Mouse (Mus musculus): ENCODE measurements around the gene Dock4.

Gene Dock4

GRCm38 (mm10) chr12:40445648-40446449 is at the start of gene Dock4, which contains the start of gene Zfp277:
TSS of gene Dock4 (plus strand) at chr12:40445952.
TSS of gene Zfp277 (minus strand) at chr12:40445902.
- DNase-seq (ENCODE audit: extremely low read depth, insufficient read length, low spot score), result peak; percentile 99

DNA sequence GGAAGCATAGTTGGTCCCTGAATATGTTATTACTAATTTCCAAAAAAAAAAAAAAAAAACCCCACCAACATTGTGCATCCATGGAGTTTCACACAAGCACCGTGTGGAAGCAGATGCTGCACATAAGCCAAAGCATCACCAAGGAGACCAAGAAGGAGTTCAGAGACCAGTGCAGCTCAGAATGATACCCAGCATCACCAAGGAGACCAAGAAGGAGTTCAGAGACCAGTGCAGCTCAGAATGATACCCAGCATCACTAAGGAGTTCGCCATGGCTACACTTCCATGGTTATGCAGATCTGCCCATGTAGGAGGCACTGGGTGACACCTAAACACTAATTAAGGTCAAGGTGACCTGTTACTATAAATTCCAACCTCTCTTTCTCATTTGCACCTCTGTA is 46.8 kb upstream of the Dock4 start:
- DNase-seq (ENCODE audit: extremely low read depth, insufficient read length, low spot score), result no peak

GRCm38 (mm10) chr12:40399386-40399785 is 46.4 kb upstream of the Dock4 start:
- no peak for DNase-seq (ENCODE audit: extremely low read depth, insufficient read length, low spot score)

DNA sequence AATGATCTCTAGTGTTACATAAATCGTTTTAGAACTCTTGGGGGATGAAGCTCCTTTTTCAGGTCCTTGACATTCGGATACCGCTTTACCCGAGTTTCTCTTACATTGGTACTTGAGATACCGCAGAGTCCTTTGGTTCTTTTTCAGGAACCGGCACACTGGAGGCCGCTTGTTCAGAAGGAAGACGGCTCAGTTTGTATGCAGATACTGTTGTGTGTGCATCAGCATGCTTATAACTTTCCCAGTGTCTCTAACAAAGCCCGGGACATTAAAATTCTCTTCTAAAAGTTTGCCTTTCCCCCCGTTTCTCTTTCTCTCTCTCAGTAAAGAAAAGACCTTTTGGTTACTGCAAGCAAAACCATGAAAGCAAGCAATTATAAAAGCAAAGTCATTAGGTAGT is 45.9 kb upstream of the Dock4 start:
- no peak for DNase-seq (ENCODE audit: extremely low read depth, insufficient read length, low spot score)

GRCm38 (mm10) chr12:40414682-40415311 is 31.0 kb upstream of the Dock4 start:
- no peak for DNase-seq (ENCODE audit: extremely low read depth, insufficient read length, low spot score)

- DNase-seq (ENCODE audit: extremely low read depth, insufficient read length, low spot score), result no peak
Measured at GRCm38 (mm10) chr12:40415312-40415925, 30.3 kb upstream of the Dock4 start.

GRCm38 (mm10) chr12:40417257-40417656 is 28.5 kb upstream of the Dock4 start:
- DNase-seq (ENCODE audit: extremely low read depth, insufficient read length, low spot score), result no peak

GRCm38 (mm10) chr12:40424991-40425390 is 20.8 kb upstream of the Dock4 start:
- DNase-seq (ENCODE audit: extremely low read depth, insufficient read length, low spot score), result no peak

GRCm38 (mm10) chr12:40427606-40428005 is 18.1 kb upstream of the Dock4 start:
- no peak for DNase-seq (ENCODE audit: extremely low read depth, insufficient read length, low spot score)

GRCm38 (mm10) chr12:40429976-40430375 is 15.8 kb upstream of the Dock4 start:
- no peak for DNase-seq (ENCODE audit: extremely low read depth, insufficient read length, low spot score)

DNA sequence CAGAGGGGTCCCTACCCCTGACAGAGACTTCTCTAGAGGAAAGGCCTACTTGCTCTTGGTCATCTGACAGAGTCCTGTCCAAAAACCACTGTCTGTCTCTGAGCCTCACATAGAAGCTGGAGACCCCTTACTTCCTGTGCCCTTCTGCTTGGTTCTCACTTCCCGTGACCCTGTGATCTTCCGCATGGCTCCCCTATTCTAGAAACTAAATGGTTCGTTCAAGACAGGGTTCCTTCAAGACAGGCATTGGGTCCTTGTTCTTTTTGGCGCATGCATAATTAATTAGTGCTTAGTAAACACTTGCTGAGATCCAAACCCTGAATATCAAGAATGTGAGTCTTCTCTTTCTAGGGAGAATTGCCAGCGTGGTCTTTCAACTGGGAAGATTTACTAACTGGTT is 14.7 kb upstream of the Dock4 start:
- DNase-seq (ENCODE audit: extremely low read depth, insufficient read length, low spot score), result no peak

GRCm38 (mm10) chr12:40434101-40434500 is 11.7 kb upstream of the Dock4 start:
- DNase-seq (ENCODE audit: extremely low read depth, insufficient read length, low spot score), result peak; percentile 29

GRCm38 (mm10) chr12:40438049-40438448 is 7.7 kb upstream of the Dock4 start:
- no peak for DNase-seq (ENCODE audit: extremely low read depth, insufficient read length, low spot score)

- no peak for DNase-seq (ENCODE audit: extremely low read depth, insufficient read length, low spot score)
Measured at GRCm38 (mm10) chr12:40445206-40445605, 546 bp upstream of the Dock4 start.

DNA sequence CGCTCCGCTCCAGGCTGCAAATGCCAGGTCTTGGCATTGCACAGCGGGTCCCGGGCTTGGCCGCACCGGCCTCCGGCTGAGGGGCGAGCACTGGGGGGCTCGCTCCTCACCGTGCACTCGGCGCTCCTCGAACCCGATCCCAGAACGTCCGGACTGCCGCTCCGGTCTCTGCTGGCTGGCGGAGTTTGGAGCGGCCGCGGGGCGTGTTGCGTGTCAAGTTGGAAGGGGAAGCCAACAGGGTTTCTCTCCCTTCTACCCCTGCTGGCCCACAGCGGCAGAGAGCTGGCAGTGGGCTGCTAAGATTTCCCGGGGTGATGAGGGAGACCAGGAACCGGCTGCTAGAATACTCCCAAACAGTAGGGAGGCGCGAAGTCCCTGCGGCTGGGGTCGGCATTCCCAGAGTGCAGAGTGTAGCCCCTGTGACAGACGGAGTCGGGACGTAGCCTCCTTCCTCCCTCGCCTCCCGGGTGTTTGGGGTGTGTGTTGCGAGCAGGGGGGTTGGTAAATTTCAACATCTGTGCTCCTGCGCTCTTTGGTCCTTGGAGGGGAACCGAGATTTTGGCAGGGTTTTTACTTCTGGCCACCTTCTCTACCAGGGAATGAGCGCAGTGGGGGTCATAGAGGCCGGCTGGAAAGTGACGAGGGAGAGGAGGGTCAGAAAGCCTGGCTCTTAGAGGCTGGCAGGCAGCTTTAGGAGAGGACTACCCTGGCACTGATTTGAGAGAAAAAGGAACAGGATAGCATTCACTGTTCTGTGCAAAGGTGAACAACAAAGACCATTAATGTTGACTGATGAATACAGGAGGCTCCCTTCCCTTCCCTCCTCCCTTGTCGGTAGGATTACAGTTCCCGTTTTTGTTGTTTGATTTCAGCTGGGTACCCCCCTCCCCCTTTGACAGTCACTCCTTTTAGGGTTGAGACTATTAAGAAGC is 964 bp downstream of the Dock4 start:
- DNase-seq (ENCODE audit: extremely low read depth, insufficient read length, low spot score), result peak; percentile 71

DNA sequence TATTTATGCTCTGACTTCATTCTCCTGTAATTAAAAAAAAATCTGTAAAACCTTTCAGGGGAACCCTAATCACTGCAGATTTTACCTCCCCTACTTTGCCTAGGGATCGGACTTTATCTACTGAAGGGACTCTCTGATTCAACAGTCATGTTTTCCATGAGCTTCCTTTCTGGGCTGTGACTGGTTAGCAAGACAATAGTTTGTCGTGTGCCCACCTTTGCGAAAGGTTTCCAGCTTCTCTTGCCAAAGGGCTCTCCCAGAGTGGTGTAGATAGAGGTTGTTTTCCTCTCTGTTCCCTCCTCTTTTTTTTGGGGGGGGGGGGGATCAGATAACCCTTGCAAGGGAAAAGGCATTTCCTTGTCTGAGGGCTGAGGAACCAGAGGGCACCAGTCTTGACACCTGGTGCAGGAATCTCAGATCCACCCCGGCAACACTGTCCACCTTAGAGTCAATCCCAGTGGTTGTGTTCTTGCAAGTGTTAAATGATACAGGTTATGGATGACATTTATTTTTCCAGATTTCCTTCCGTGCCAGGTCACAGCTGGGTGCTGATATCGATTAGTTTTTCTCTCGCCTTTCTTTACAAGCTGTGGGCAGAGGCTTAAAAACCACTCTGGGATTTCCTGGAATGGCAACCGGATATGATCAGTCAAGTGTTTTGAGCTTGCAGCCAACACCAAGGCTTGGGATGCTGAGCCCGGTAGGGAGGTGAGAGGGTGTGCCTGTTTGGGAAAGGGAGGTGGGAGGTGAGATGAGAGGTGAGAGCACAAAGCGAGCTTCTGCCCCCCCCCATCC is 2.0 kb downstream of the Dock4 start:
- no peak for DNase-seq (ENCODE audit: extremely low read depth, insufficient read length, low spot score)

DNA sequence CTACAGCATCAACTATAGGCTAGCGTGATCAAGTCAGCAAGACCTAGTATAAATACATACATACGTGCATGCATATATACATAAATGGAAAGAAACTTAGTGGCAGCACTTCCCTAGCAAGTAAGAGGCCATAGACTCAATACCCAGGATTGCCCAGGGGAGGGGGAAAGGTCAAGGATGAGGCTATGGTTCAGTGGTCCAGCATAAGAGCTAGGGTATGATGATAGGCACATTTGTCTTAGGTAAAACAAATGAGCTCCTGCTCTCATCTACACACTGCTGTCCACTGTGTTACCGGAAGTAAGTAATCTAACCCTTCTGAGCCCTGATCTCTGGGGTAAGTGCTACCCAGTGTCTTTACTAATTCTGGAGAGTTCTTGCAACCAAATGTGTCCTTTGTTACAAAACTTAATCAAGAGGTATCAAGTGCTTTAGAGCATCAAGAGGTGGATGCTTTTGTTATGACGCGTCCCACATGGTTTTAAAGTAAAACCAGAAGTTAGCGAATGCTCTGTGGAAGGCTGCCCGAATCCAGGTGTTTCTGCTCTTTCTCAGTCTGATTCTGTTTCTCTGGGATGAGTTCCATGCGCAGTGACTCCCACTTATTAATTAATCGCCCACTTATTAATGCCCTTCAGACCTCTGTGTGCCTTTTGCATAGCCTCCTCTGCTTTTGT is 3.5 kb downstream of the Dock4 start:
- no peak for DNase-seq (ENCODE audit: extremely low read depth, insufficient read length, low spot score)

GRCm38 (mm10) chr12:40456517-40456916 is 10.8 kb downstream of the Dock4 start:
- no peak for DNase-seq (ENCODE audit: extremely low read depth, insufficient read length, low spot score)

- DNase-seq (ENCODE audit: extremely low read depth, insufficient read length, low spot score), result no peak
Measured at GRCm38 (mm10) chr12:40458977-40459376, 13.2 kb downstream of the Dock4 start.

All from 3134 (cell line).